Mouse (Mus musculus) embryonic facial prominence, embryonic 12.5 days (tissue): ENCODE measurements at regions not wholly inside any gene's neighbourhood (a gene's known extent, or its start where the extent isn't known, plus 50 kb on each side); places are given as distances from the start of the nearest gene placed in this dataset.

Experiments
- ATAC-seq: fragments of 200-750 bp; cut with Nextera tagmentation; 2 replicates; pipeline ENCODE4 v1.8.0; 2017; ENCODE audit not compliant: insufficient number of reproducible peaks, insufficient read depth, low FRiP score, low TSS enrichment
- H3K27ac ChIP-seq: fragments of 300-500 bp; sonication (generic); 2 replicates; pipeline ENCODE4 v1.5.1; 2016; ENCODE audit warnings: mild to moderate bottlenecking
- H3K27me3 ChIP-seq: fragments of 300-500 bp; sonication (generic); 2 replicates; pipeline ENCODE4 v1.6.1; 2016; ENCODE audit warnings: mild to moderate bottlenecking, moderate library complexity
- H3K36me3 ChIP-seq: fragments of 300-500 bp; sonication (generic); 2 replicates; pipeline ENCODE4 v1.6.1; 2016; ENCODE audit warnings: mild to moderate bottlenecking
- H3K4me1 ChIP-seq: fragments of 300-500 bp; sonication (generic); 2 replicates; pipeline ENCODE4 v1.6.1; 2016
- H3K4me2 ChIP-seq: fragments of 300-500 bp; sonication (generic); replicated peaks from 2 replicates; pipeline ENCODE4 v1.6.1; 2016; ENCODE audit warnings: mild to moderate bottlenecking, moderate library complexity
- H3K4me3 ChIP-seq: fragments of 300-500 bp; sonication (generic); 2 replicates; pipeline ENCODE4 v1.5.1; 2016; ENCODE audit warnings: mild to moderate bottlenecking
- H3K9ac ChIP-seq: fragments of 300-500 bp; sonication (generic); 2 replicates; pipeline ENCODE4 v1.6.1; 2016; ENCODE audit warnings: mild to moderate bottlenecking, moderate library complexity
- H3K9me3 ChIP-seq: fragments of 300-500 bp; sonication (generic); 2 replicates; pipeline ENCODE4 v1.6.1; 2016; ENCODE audit warnings: mild to moderate bottlenecking, moderate library complexity
- WGBS: fragments of 180-500 bp; shearing (Covaris S2); methylation state at CpG from one replicate; pipeline ENCODE4 v1.1.7; 2016; 5-methylcytosine and 5-hydroxymethylcytosine counted together

- H3K27ac ChIP-seq = no peak overlapping the region
- no peak overlapping the region for H3K4me3 ChIP-seq
- H3K27me3 ChIP-seq = no peaks in the 10 kb centered on the region
- 94% methylated on average over 7 of the region's 7 CpGs for WGBS
- H3K4me1 ChIP-seq = no peaks in the 10 kb centered on the region
- H3K9me3 ChIP-seq = no peaks in the 10 kb centered on the region
- H3K9ac ChIP-seq = no peak overlapping the region
- H3K4me2 ChIP-seq = no peak overlapping the region
- ATAC-seq = no peak
- no peaks in the 10 kb centered on the region for H3K36me3 ChIP-seq
These were observed 82.2 kb downstream of the Rap2a start for GRCm38 (mm10) chr14:120560416-120560815.

- Histone ChIP-seq H3K27me3 (no peaks in the 10 kb centered on the region), H3K9ac (no peak overlapping the region), H3K36me3 (no peaks in the 10 kb centered on the region), H3K27ac (no peak overlapping the region), H3K4me3 (no peak overlapping the region), H3K4me2 (no peak overlapping the region), H3K9me3 (no peaks in the 10 kb centered on the region), H3K4me1 (no peaks in the 10 kb centered on the region)
- no peak for ATAC-seq
- WGBS = 95% methylated on average over 2 of the region's 2 CpGs
These were observed 82.7 kb downstream of the Rap2a start for GRCm38 (mm10) chr14:120560987-120561386.

GRCm38 (mm10) chr14:120566945-120567344 lies 88.7 kb downstream of the Rap2a start:
- H3K36me3 ChIP-seq = no peaks in the 10 kb centered on the region
- H3K4me2 ChIP-seq = no peak overlapping the region
- no peaks in the 10 kb centered on the region for H3K4me1 ChIP-seq
- 62% methylated on average over 1 of the region's 1 CpGs for WGBS
- H3K9ac ChIP-seq = no peak overlapping the region
- ATAC-seq = no peak
- no peak overlapping the region for H3K4me3 ChIP-seq
- H3K27me3 ChIP-seq = no peaks in the 10 kb centered on the region
- no peak overlapping the region for H3K27ac ChIP-seq
- H3K9me3 ChIP-seq = no peaks in the 10 kb centered on the region

GRCm38 (mm10) chr14:120568054-120568453 lies 89.8 kb downstream of the Rap2a start:
- no peak for ATAC-seq
- WGBS = 87% methylated on average over 4 of the region's 4 CpGs

GRCm38 (mm10) chr14:120572238-120572637 lies 94.0 kb downstream of the Rap2a start:
- no peak for ATAC-seq
- Histone ChIP-seq H3K27ac (no peak overlapping the region), H3K27me3 (no peaks in the 10 kb centered on the region), H3K4me2 (no peak overlapping the region), H3K4me3 (no peak overlapping the region), H3K9ac (no peak overlapping the region), H3K9me3 (no peaks in the 10 kb centered on the region), H3K36me3 (no peaks in the 10 kb centered on the region), H3K4me1 (no peaks in the 10 kb centered on the region)
- WGBS = 74% methylated on average over 10 of the region's 10 CpGs

More at GRCm38 (mm10) chr14:120568054-120568453, 89.8 kb downstream of the Rap2a start:
- H3K9ac ChIP-seq = no peak overlapping the region
- H3K4me3 ChIP-seq = no peak overlapping the region
- no peaks in the 10 kb centered on the region for H3K4me1 ChIP-seq
- H3K27ac ChIP-seq = no peak overlapping the region
- no peak overlapping the region for H3K4me2 ChIP-seq
- H3K9me3 ChIP-seq = no peaks in the 10 kb centered on the region
- H3K36me3 ChIP-seq = no peaks in the 10 kb centered on the region
- no peaks in the 10 kb centered on the region for H3K27me3 ChIP-seq

- no peaks in the 10 kb centered on the region for H3K9me3 ChIP-seq
- ATAC-seq = no peak
- no peak overlapping the region for H3K27ac ChIP-seq
- no peaks in the 10 kb centered on the region for H3K27me3 ChIP-seq
- no peak overlapping the region for H3K4me2 ChIP-seq
- no peak overlapping the region for H3K9ac ChIP-seq
- H3K4me1 ChIP-seq = no peaks in the 10 kb centered on the region
- H3K36me3 ChIP-seq = no peaks in the 10 kb centered on the region
- H3K4me3 ChIP-seq = no peak overlapping the region
- WGBS = 80% methylated on average over 6 of the region's 6 CpGs
These were observed 97.0 kb downstream of the Rap2a start for GRCm38 (mm10) chr14:120575202-120575601.

- Histone ChIP-seq H3K4me2 (no peak overlapping the region), H3K27ac (no peak overlapping the region), H3K4me1 (no peaks in the 10 kb centered on the region), H3K36me3 (no peaks in the 10 kb centered on the region), H3K4me3 (no peak overlapping the region), H3K9me3 (no peaks in the 10 kb centered on the region), H3K27me3 (no peaks in the 10 kb centered on the region), H3K9ac (no peak overlapping the region)
- no peak for ATAC-seq
- WGBS = 83% methylated on average over 11 of the region's 11 CpGs
These were observed 100.3 kb downstream of the Rap2a start for GRCm38 (mm10) chr14:120578352-120579080.

- Histone ChIP-seq H3K4me2 (no peak overlapping the region), H3K27me3 (no peaks in the 10 kb centered on the region), H3K36me3 (no peaks in the 10 kb centered on the region), H3K9ac (no peak overlapping the region), H3K9me3 (no peaks in the 10 kb centered on the region), H3K4me3 (no peak overlapping the region), H3K4me1 (no peaks in the 10 kb centered on the region), H3K27ac (no peak overlapping the region)
- WGBS = 67% methylated on average over 3 of the region's 3 CpGs
- no peak for ATAC-seq
These were observed 105.6 kb downstream of the Rap2a start for GRCm38 (mm10) chr14:120583807-120584206.

GRCm38 (mm10) chr14:120592191-120592590 lies 113.9 kb downstream of the Rap2a start:
- WGBS = 83% methylated on average over 2 of the region's 2 CpGs
- no peak overlapping the region for H3K27ac ChIP-seq
- H3K4me1 ChIP-seq = no peaks in the 10 kb centered on the region
- no peak overlapping the region for H3K4me2 ChIP-seq
- no peak overlapping the region for H3K9ac ChIP-seq
- H3K36me3 ChIP-seq = no peaks in the 10 kb centered on the region
- ATAC-seq = no peak
- no peak overlapping the region for H3K4me3 ChIP-seq
- H3K27me3 ChIP-seq = no peaks in the 10 kb centered on the region
- no peaks in the 10 kb centered on the region for H3K9me3 ChIP-seq

- Histone ChIP-seq H3K4me3 (no peak overlapping the region), H3K36me3 (no peaks in the 10 kb centered on the region), H3K27ac (no peak overlapping the region), H3K27me3 (no peaks in the 10 kb centered on the region), H3K9ac (no peak overlapping the region), H3K4me1 (no peaks in the 10 kb centered on the region), H3K4me2 (no peak overlapping the region), H3K9me3 (no peaks in the 10 kb centered on the region)
- ATAC-seq = no peak
- 84% methylated on average over 9 of the region's 9 CpGs for WGBS
These were observed 122.2 kb downstream of the Rap2a start for GRCm38 (mm10) chr14:120600414-120600935.

GRCm38 (mm10) chr14:120601510-120601909 lies 123.3 kb downstream of the Rap2a start:
- ATAC-seq = no peak
- no peak overlapping the region for H3K9ac ChIP-seq

GRCm38 (mm10) chr14:120603849-120604492 lies 125.7 kb downstream of the Rap2a start:
- Histone ChIP-seq H3K4me1 (no peaks in the 10 kb centered on the region), H3K9me3 (no peaks in the 10 kb centered on the region), H3K4me3 (no peak overlapping the region), H3K9ac (no peak overlapping the region), H3K27ac (no peak overlapping the region), H3K4me2 (no peak overlapping the region), H3K36me3 (no peaks in the 10 kb centered on the region), H3K27me3 (no peaks in the 10 kb centered on the region)
- no peak for ATAC-seq
- WGBS = 56% methylated on average over 6 of the region's 6 CpGs

More at GRCm38 (mm10) chr14:120601510-120601909, 123.3 kb downstream of the Rap2a start:
- H3K4me3 ChIP-seq = no peak overlapping the region
- no peaks in the 10 kb centered on the region for H3K27me3 ChIP-seq
- H3K27ac ChIP-seq = no peak overlapping the region
- no peaks in the 10 kb centered on the region for H3K9me3 ChIP-seq
- no peaks in the 10 kb centered on the region for H3K36me3 ChIP-seq
- no peaks in the 10 kb centered on the region for H3K4me1 ChIP-seq
- no peak overlapping the region for H3K4me2 ChIP-seq
- 90% methylated on average over 7 of the region's 7 CpGs for WGBS
